Mouse (Mus musculus) liver, adult (tissue): ENCODE measurements around the gene Gm17018.

Experiments used
- GATA4 ChIP-seq: IDR thresholded peaks from 2 replicates; pipeline ENCODE4 v1.6.1; 2014; ENCODE audit warnings: mild to moderate bottlenecking, low read length; ENCODE audit not compliant: insufficient replicate concordance

Gene Gm17018

DNA sequence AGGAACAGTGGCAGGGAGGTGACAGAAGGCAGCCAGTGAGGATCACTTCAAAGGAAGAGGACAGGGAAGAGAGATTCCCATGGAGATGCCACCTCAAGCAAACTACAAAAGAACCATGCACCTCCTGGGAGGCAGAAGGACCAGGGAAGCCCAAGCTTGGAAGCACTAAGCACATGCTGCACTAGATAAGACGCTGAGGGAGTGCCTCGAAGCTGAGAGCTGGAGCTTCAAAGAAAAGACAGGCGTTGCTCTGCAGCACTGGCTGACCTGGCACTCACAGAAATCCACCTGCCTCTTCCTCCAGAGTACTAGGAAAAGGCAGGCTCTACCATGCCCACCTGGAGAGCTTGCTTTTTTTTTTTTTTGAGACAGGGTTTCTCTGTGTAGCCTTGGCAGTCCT is 66.6 kb downstream of the Gm17018 start:
- TF ChIP-seq GATA4, result no peak

DNA sequence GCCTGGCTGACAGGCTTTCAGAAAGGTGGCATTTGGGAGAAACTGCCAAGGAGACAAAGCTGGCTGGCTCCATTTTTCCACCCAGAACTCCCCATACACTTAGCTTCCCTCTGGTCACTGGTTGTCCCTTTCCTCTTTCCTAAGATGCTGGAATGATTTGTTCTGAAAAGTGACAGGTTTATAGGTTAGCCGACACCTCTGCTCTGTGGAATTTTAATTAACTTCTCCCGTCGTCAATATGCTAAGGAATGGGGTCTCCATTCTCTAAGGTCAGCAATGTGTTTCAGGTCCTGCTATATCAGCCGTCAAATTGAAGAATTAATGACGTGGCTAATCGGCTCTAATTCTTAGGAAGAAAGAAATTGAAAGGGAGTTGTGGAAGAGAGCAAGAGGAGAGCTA is 68.2 kb downstream of the Gm17018 start:
- TF ChIP-seq GATA4, result no peak

DNA sequence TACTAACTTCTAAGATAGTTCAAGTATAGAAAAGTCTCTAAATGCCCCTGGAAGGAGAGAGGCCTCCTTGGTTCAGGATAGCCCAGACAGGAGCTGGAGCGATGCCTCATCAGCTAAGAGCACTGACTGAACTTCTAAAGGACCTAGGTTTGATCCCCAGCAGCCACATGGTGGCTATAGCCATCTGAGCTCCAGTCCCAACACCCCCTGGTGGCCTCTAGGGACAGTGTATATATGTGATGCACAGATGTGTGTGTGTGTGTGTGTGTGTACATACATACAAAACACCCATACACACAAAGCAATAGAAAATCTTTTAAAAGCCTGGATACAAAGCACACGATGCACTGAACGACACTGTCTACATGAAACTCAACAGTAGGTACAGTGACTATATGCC is 68.8 kb downstream of the Gm17018 start:
- TF ChIP-seq GATA4, result no peak
